In genomic region chr9:46316388-46316787, GRCm38 (mm10) we compare ENCODE assay signal across 14 mouse cellular contexts. TPM values are rescaled to one million over a fixed set of nuclear protein-coding genes. Genes with fewer than 3 reads are reported as not detected.
DNase-seq lines count a peak whose midpoint lies in the region; ATAC-seq and TF ChIP-seq lines count a peak whose summit lies in the region.
"Had no signal": no experiment of that assay in that cellular context is flagged by ENCODE, and none has a peak within 500 bp of the region (broad histone marks: within the 10 kb centered on the region; RNA-seq: fewer than 3 reads in every experiment).

No protein-coding gene starts in this region.

- no peak for TF ChIP-seq POLR2A in testis, adult 2 months (IDR thresholded peaks at IDR 0.05; ENCODE audit: control insufficient read depth, low read depth, low read length)

- no peak overlapping the region for H3K9ac ChIP-seq in forebrain, embryonic 15.5 days (replicated peaks)
- H3K9ac ChIP-seq in limb, embryonic 11.5 days (ENCODE audit: low read length) = no peak overlapping the region
- H3K9ac ChIP-seq: liver, embryonic 15.5 days had no signal

- H3K9me3 ChIP-seq in forebrain, embryonic 15.5 days = no peaks in the 10 kb centered on the region
- no peaks in the 10 kb centered on the region for H3K9me3 ChIP-seq in limb, embryonic 11.5 days (ENCODE audit: control insufficient read depth, low read length)
- H3K9me3 ChIP-seq: liver, embryonic 15.5 days had no signal

- H3K4me1 ChIP-seq in testis, adult 2 months (ENCODE audit: control insufficient read depth, insufficient read depth, low read length) = peaks cover 4% of the 10 kb centered on the region; the same call in 1 of the 2 replicates
- peaks cover 23% of the 10 kb centered on the region for H3K4me1 ChIP-seq in forebrain, embryonic 15.5 days
- no peaks in the 10 kb centered on the region; the same call in 1 of the 2 replicates for H3K4me1 ChIP-seq in limb, embryonic 11.5 days (ENCODE audit: control insufficient read depth, insufficient read depth, low read length)
- H3K4me1 ChIP-seq: liver, embryonic 15.5 days had no signal

- peak overlapping the region; percentile 14; the same call in 1 of the 2 replicates for H3K4me2 ChIP-seq in forebrain, embryonic 15.5 days (replicated peaks)
- H3K4me2 ChIP-seq in limb, embryonic 11.5 days (ENCODE audit: low read depth, severe bottlenecking) = no peak overlapping the region
- H3K4me2 ChIP-seq: liver, embryonic 15.5 days had no signal

- 1% methylated on average over 5 of the region's 5 CpGs for WGBS in forebrain, embryonic 15.5 days
- 17% methylated on average over 5 of the region's 5 CpGs for WGBS in limb, embryonic 11.5 days

- ATAC-seq in forebrain, embryonic 15.5 days (replicated peaks) = peak; percentile 55
- ATAC-seq in limb, embryonic 11.5 days (ENCODE audit: insufficient number of reproducible peaks, low FRiP score, low TSS enrichment, low read depth) = no peak

- no peak for TF ChIP-seq CTCF in testis, adult 2 months (IDR thresholded peaks at IDR 0.05; ENCODE audit: control insufficient read depth, insufficient read depth, insufficient replicate concordance, low read depth, low read length)

- no peak for DNase-seq in testis, postnatal 10 days (ENCODE audit: low spot score)
- DNase-seq in limb, embryonic 11.5 days (ENCODE audit: low spot score) = peak; percentile 38
- DNase-seq in retina, postnatal 1 day = peak; percentile 83
- no peak for DNase-seq in liver
- no peak for DNase-seq in spleen, postnatal 4 days (ENCODE audit: low spot score in 2 of 2)
- DNase-seq in right cerebral cortex, adult 18-20 months = no peak
- DNase-seq: adrenal gland, postnatal 10 days; right cerebral cortex, postnatal 4 days had no signal

- peak overlapping the region; percentile 72 for H3K4me3 ChIP-seq in testis, adult 2 months (ENCODE audit: control insufficient read depth, low read depth, low read length)
- no peak overlapping the region for H3K4me3 ChIP-seq in forebrain, embryonic 15.5 days
- H3K4me3 ChIP-seq in limb, embryonic 11.5 days (ENCODE audit: low read depth, low read length) = no peak overlapping the region
- H3K4me3 ChIP-seq: liver, embryonic 15.5 days had no signal

- H3K27ac ChIP-seq in testis, adult 2 months (ENCODE audit: control insufficient read depth, insufficient read depth, low read depth, low read length) = no peak overlapping the region
- H3K27ac ChIP-seq in forebrain, embryonic 15.5 days (replicated peaks) = peak overlapping the region; percentile 62
- no peak overlapping the region for H3K27ac ChIP-seq in limb, embryonic 11.5 days (replicated peaks; ENCODE audit: low read depth, low read length)
- H3K27ac ChIP-seq: liver, embryonic 15.5 days; macrophage had no signal

- H3K27me3 ChIP-seq in testis, adult 2 months (ENCODE audit: control insufficient read depth, insufficient read depth, low read length) = no peaks in the 10 kb centered on the region
- H3K27me3 ChIP-seq in forebrain, embryonic 15.5 days = no peaks in the 10 kb centered on the region
- no peaks in the 10 kb centered on the region for H3K27me3 ChIP-seq in limb, embryonic 11.5 days (ENCODE audit: control insufficient read depth, insufficient read depth, low read length)

- H3K36me3 ChIP-seq in testis, adult 2 months (ENCODE audit: control insufficient read depth, insufficient read depth, low read length) = no peaks in the 10 kb centered on the region
- H3K36me3 ChIP-seq in forebrain, embryonic 15.5 days = no peaks in the 10 kb centered on the region
- no peaks in the 10 kb centered on the region for H3K36me3 ChIP-seq in limb, embryonic 11.5 days (ENCODE audit: control insufficient read depth, insufficient read depth, low read length)
- H3K36me3 ChIP-seq: liver, embryonic 15.5 days had no signal

RNA-seq across cellular contexts. Expression of gene 4931429L15Rik, which starts 3.4 kb away (rescaled TPM):
- 180 and 193 TPM in 2 replicates for polyA plus RNA-seq in testis, adult 2 months (2012; rRNA removed)
- polyA plus RNA-seq in forebrain, embryonic 15.5 days (2015; fragmentation: Nextera tagmentation; extraction: Ambion mirVana) = not detected in 2 replicates
- polyA plus RNA-seq in limb, embryonic 11.5 days (2014; fragmentation: Nextera tagmentation; extraction: Ambion mirVana) = 0.08 TPM in 1 of 2 replicates, not detected in the other
- polyA plus RNA-seq: kidney, embryonic 14.5 days; liver, embryonic 15.5 days; macrophage; stomach, embryonic 16.5 days had no signal

RNA-seq across cellular contexts. Expression of gene Bud13, which starts 33.6 kb away (rescaled TPM):
- 5.8 and 6.2 TPM in 2 replicates for polyA plus RNA-seq in testis, adult 2 months (2012; rRNA removed)
- 18.5 and 19.7 TPM in 2 replicates for polyA plus RNA-seq in forebrain, embryonic 15.5 days (2015; fragmentation: Nextera tagmentation; extraction: Ambion mirVana)
- 37.9 and 38.9 TPM in 2 replicates for polyA plus RNA-seq in limb, embryonic 11.5 days (2014; fragmentation: Nextera tagmentation; extraction: Ambion mirVana)

RNA-seq across cellular contexts. Expression of gene Zpr1, which starts 43.5 kb away (rescaled TPM):
- polyA plus RNA-seq in testis, adult 2 months (2012; rRNA removed) = 46.5 and 52.2 TPM in 2 replicates
- 69.7 and 73.1 TPM in 2 replicates for polyA plus RNA-seq in forebrain, embryonic 15.5 days (2015; fragmentation: Nextera tagmentation; extraction: Ambion mirVana)
- polyA plus RNA-seq in limb, embryonic 11.5 days (2014; fragmentation: Nextera tagmentation; extraction: Ambion mirVana) = 60.4 and 64.2 TPM in 2 replicates

RNA-seq across cellular contexts. Expression of gene Apoa5, which starts 48.0 kb away (rescaled TPM):
- polyA plus RNA-seq in testis, adult 2 months (2012; rRNA removed) = not detected in 2 replicates
- polyA plus RNA-seq in forebrain, embryonic 15.5 days (2015; fragmentation: Nextera tagmentation; extraction: Ambion mirVana) = not detected in 2 replicates
- 0.08 TPM in 1 of 2 replicates, not detected in the other for polyA plus RNA-seq in limb, embryonic 11.5 days (2014; fragmentation: Nextera tagmentation; extraction: Ambion mirVana)
- polyA plus RNA-seq: kidney, embryonic 14.5 days; macrophage had no signal

Comparison
In these comparisons a context has a peak if more than half of its experiments do, and no peak if none do; other contexts are left out.
1. DNase-seq: peak in limb, embryonic 11.5 days (single experiment) and retina, postnatal 1 day (single experiment); none in testis, postnatal 10 days (single experiment), liver (single experiment), spleen, postnatal 4 days (0 of 2) and right cerebral cortex, adult 18-20 months (single experiment).
2. RNA of gene 4931429L15Rik, which starts 3.4 kb away (polyA plus RNA-seq): 180 to 193 TPM in testis, adult 2 months; 0.08 TPM in limb, embryonic 11.5 days and not detected in forebrain, embryonic 15.5 days; every median in the first group is over 100 times any median in the second.